Mouse (Mus musculus): Measurements from ENCODE around the gene Slc46a1.

GRCm38 (mm10) chr11:78438399-78438930, 27.0 kb upstream of the Slc46a1 start:
- no peak for TF ChIP-seq POLR2A (IDR thresholded peaks at IDR 0.05; ENCODE audit: insufficient read depth, low read length)
- TF ChIP-seq CTCF (IDR thresholded peaks at IDR 0.05; ENCODE audit: low read depth, low read length): no peak

Data from ES-Bruce4 (cell line).